Mouse (Mus musculus): ENCODE results near the gene Fancc.
"Not testable (repeated sequence)": the region's sequence is repeated elsewhere in the genome, so short reads cannot be mapped to it uniquely, and the experiment has no call there.

Gene Fancc

DNA sequence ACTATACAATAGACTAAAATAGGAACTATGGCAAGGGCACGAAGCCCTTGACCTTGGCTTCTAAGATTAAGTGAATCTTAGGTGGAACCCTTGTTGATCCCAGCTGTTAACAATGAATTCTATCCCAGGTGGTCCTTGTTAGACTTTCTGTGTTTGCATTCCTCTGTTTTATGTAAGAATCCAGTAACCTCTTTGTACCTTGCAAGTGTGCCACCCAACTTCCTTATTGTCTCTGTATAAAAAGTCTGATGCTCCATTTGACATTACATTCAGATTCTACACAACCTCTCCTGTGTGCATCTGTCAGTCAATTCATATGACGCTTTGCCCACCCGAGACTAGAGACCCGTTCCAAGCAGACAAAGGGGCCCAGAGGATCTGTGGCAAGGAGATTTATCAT is 143.8 kb downstream of the Fancc start:
- DNase-seq (ENCODE audit: low spot score in 2 of 2): not testable (repeated sequence)

GRCm38 (mm10) chr13:63350076-63350475 is 147.0 kb downstream of the Fancc start:
- DNase-seq (ENCODE audit: low spot score in 2 of 2): no peak

DNA sequence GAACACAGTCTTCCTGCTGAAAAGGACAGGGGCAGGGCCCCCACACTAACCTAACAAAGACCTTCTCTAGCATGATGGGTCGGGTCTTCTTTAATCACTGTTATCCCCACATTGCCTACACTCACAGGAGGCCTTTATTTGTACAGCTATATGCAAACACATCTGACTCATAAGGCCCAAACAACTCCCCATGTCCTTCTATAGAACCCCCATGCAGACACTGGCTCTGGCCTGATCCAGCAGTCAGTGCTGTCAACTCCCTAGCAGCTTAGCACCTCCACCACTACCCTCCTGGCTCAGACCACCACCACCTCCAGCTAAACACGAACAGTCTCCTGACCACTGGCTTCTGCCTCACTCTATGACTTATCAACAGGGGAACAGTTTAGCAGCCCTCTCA is 149.4 kb downstream of the Fancc start:
- DNase-seq (ENCODE audit: low spot score in 2 of 2): no peak

GRCm38 (mm10) chr13:63345476-63346225 is 151.4 kb downstream of the Fancc start:
- DNase-seq (ENCODE audit: low spot score in 2 of 2): no peak

DNA sequence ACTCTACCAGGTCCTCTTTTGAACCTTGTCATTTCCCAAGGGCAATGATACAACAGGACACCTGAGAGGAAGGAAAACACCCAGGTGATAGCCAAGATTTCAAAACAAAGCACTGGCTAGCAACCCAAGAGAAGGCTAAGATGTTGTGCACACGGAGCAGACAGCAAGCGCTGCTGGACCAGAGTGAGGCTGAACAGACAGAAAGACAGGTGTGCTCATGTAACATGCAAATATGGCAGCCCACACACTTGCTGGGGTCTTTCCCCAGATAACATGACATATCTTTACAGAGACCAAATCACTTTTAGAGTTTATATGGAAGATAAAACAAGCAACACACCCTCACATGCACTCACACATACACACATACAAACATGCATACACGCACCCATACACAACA is 152.6 kb downstream of the Fancc start:
- DNase-seq (ENCODE audit: low spot score in 2 of 2): no peak

DNA sequence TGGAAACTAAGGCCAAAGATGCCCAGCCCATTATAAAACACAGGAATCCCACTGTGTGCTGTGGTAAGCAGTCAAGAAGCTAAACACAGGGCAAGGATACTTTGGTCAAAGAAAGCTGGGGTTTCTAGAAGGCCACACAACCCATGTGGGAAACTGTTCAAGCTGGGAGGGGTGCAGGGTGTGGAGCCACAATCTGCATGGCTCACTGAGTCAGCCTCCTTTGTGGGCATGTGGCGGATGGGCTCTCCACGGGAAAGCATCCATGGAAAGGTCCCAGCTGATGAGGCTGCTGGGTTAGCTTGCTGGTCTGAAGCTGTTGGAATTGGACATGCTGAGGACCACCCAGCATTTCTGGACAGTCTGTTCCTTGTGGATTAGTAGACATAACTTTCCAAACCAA is 154.3 kb downstream of the Fancc start:
- DNase-seq (ENCODE audit: low spot score in 2 of 2): no peak

DNA sequence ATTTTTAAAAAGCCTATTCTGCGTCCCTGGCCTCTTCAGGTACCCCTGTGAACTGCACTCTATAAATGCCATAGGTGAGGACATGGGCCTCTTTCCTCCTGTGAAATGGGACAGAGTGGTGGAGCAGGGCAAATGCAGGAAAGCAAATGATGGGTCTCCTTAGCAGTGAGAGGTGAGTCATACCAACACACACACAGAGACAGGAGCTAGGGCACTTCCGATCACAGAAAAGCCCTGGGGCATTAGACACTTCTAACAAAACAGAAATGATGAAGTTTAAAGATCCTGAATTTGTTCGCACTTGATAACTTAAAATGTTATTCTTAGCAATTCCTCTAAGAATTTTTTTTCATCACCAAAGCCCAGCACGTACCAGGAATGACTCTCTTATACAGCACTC is 157.1 kb downstream of the Fancc start:
- no peak for DNase-seq (ENCODE audit: low spot score in 2 of 2)

GRCm38 (mm10) chr13:63337239-63337960 is 159.7 kb downstream of the Fancc start:
- no peak for DNase-seq (ENCODE audit: low spot score in 2 of 2)

DNA sequence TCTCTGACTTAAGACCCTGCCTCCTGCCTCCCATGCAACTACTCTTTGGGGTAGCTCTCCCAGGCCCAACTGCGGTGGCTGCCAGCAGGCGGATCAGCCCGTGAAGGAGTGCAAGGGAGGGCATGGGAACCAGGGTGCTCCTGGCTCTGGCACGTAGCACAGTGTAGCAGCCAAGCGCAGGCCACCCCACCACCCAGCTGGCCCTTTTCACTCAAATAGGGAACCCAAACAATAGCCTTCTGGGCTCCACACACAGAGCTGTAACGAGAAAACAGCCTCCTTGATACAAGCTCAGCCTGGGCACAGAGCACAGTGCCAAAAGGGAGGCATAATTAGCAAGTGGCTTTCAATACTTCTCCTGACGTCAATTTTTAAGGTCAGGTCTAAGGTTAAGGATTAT is 160.7 kb downstream of the Fancc start:
- peak; percentile 60 to 70 for DNase-seq (ENCODE audit: low spot score in 2 of 2)

- DNase-seq (ENCODE audit: low spot score in 2 of 2): peak in 1 of 2 experiments; percentile 49
These were observed 161.5 kb downstream of the Fancc start for GRCm38 (mm10) chr13:63335421-63336134.

GRCm38 (mm10) chr13:63332576-63333300 is 164.3 kb downstream of the Fancc start:
- peak in 1 of 2 experiments; percentile 77 for DNase-seq (ENCODE audit: low spot score in 2 of 2)

GRCm38 (mm10) chr13:63331379-63331778 is 165.7 kb downstream of the Fancc start:
- peak in 1 of 2 experiments; percentile 80 for DNase-seq (ENCODE audit: low spot score in 2 of 2)

DNA sequence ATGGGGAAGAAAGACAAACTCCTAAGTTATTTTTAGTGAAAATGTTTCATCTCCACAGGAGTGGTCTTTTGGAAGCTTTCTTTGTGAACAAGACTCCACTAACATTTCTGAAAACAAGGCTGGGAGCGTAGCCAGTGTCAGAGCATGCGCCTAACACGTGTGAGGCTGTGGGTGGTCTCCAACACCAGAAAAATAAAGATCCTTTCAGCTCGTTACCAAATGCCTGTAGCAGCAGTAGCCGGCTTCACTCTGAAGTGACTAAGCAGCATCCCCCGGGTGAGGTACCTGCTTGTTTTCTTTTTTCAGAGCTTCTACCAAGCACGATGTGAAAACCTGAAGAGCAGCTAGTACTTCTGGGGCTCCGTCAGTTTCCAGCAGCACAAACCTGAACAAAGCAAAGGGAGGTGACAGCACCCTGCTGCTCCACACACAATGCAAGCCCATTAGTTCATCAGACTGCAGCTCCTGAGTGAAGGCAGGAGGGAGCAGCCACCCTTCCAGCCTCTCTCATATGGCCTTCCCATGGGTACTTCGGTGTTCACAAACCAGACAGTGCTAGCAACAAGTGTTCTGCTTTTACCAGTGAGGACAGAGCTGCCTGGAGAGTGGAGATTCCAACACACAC is 166.7 kb downstream of the Fancc start:
- peak in 1 of 2 experiments; percentile 79 for DNase-seq (ENCODE audit: low spot score in 2 of 2)

DNA sequence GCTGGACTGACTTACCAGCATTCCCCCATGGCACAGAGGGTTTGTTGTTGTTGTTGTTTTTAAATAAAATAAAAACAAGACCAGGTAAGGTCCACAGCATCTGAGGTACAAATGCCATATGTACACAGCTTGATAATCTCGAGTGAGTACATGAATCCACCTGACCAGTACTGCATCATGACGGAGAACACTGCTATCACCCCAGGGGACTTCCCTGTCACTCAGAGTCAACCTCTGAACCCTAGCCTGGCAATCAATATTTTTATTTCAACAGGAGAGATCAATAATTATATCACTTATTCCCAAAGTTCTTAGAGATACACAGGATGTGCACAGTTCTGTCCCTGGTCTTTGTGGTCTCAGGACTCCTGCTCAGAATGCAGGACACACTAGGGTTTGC is 171.1 kb downstream of the Fancc start:
- DNase-seq (ENCODE audit: low spot score in 2 of 2): no peak

- no peak for DNase-seq (ENCODE audit: low spot score in 2 of 2)
These were observed 171.9 kb downstream of the Fancc start for GRCm38 (mm10) chr13:63324978-63325848.

DNA sequence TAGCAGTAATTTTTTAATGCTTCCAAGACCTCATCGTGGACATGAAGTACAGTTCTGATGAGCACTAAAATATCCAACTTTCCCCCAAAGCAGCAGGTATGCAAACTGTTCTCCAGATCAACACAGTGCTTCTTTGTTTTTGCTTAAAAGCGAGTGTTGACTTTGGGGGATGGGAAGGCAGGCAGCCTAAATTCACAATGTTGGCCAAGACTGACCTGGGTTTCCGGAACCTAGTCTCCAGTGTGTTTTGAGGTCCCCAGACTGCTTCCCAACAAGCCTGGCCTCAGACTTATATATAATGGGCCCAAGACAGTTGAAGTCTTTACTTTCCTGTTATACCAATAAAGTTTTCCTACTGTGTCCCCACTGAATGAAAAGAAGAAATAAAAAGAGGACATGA is 172.8 kb downstream of the Fancc start:
- no peak for DNase-seq (ENCODE audit: low spot score in 2 of 2)

DNA sequence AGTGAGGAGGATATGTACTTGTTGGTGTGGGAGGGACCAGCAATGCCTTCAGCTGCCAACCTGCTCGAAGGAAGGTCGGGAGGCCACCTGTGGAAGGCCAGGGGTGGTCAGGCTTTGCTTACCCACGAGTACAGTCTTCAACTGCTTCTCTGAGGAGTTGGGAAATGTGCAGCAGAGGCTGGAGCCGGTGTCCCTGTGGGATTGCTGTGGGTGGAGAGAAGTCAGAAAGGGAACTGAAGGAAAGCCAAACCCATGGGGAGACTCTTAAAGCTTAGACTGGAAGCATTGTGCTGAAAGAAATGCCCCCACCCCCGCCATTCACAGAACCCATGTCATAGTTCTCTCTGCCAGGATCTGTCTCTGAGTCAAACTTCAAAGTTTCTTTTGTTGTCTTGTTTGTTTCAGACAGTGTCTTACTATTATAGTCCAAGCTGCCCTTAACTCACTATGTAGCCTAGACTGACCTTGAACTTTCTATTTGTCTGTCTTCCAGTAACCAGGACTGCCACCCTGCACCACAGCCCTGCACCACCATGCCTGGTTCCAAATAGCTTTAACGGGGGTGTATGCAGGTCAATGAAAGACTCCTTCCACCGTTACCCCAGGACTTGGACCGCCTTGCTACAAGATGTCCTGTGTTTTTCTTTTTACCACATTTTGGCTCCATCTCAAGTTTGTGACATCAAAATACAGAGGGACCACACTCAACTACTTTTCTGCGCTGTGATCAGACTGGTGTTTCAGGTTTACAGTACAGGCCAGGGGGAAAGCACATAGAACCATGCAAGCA is 173.6 kb downstream of the Fancc start:
- no peak for DNase-seq (ENCODE audit: low spot score in 2 of 2)

DNA sequence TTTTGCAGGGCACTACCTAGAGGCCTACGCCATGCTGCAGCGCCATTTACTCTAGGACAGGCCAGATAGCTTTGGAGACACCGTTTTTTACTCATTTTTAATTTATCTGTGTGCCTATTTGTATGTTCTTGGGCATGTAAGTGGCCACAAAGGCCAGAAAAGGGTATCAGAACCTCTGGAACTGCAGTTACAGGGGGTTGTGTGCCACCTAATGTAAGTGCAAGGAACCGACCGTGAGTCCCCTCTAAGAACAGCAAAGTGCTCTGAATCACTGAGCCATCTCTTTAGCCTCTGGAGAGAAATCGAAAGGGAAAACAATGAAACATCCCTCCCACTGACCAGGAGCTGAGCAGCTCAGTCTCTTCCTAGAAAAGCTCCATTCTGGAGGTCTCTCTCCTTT is 174.3 kb downstream of the Fancc start:
- no peak for DNase-seq (ENCODE audit: low spot score in 2 of 2)

- no peak for DNase-seq (ENCODE audit: low spot score in 2 of 2)
These were observed 175.4 kb downstream of the Fancc start for GRCm38 (mm10) chr13:63321689-63322088.

GRCm38 (mm10) chr13:63319814-63320213 is 177.3 kb downstream of the Fancc start:
- DNase-seq (ENCODE audit: low spot score in 2 of 2): no peak
